ENCODE assay signal across 12 mouse cellular contexts in genomic region chr13:43132859-43133258, GRCm38 (mm10). TPM values are rescaled to one million over a fixed set of nuclear protein-coding genes. Genes with fewer than 3 reads are reported as not detected.
DNase-seq lines count a peak whose midpoint lies in the region; ATAC-seq and TF ChIP-seq lines count a peak whose summit lies in the region.
"Had no signal": no experiment of that assay in that cellular context is flagged by ENCODE, and none has a peak within 500 bp of the region (broad histone marks: within the 10 kb centered on the region; RNA-seq: fewer than 3 reads in every experiment).

No protein-coding gene starts in this region.

- WGBS in lung, postnatal 0 days: 53% methylated on average over 9 of the region's 9 CpGs
- WGBS in lung, adult 2 months: 63% methylated on average over 9 of the region's 9 CpGs
- 38% methylated on average over 9 of the region's 9 CpGs for WGBS in heart, postnatal 0 days
- 63% methylated on average over 9 of the region's 9 CpGs for WGBS in hindbrain, postnatal 0 days

- H3K36me3 ChIP-seq in lung, postnatal 0 days (ENCODE audit: insufficient read depth, low read length): no peaks in the 10 kb centered on the region
- H3K36me3 ChIP-seq in heart, postnatal 0 days (replicated peaks; ENCODE audit: control insufficient read depth, insufficient read depth, low read length): no peaks in the 10 kb centered on the region
- no peaks in the 10 kb centered on the region; the same call in 1 of the 2 replicates for H3K36me3 ChIP-seq in hindbrain, postnatal 0 days (ENCODE audit: insufficient read depth, low read length)
- H3K36me3 ChIP-seq: embryonic facial prominence, embryonic 12.5 days had no signal

- H3K9me3 ChIP-seq in lung, postnatal 0 days (ENCODE audit: low read length): no peaks in the 10 kb centered on the region
- H3K9me3 ChIP-seq in heart, postnatal 0 days (replicated peaks; ENCODE audit: control insufficient read depth, low read length): no peaks in the 10 kb centered on the region
- no peaks in the 10 kb centered on the region for H3K9me3 ChIP-seq in hindbrain, postnatal 0 days (ENCODE audit: low read length)
- H3K9me3 ChIP-seq: embryonic facial prominence, embryonic 12.5 days; neural tube, embryonic 12.5 days had no signal

- peak; percentile 34 for DNase-seq in lung, postnatal 0 days (ENCODE audit: low spot score)
- DNase-seq in lung, adult 2 months: no peak
- no peak for DNase-seq in heart, postnatal 0 days (ENCODE audit: low spot score)
- peak; percentile 40 to 48 for DNase-seq in kidney, adult 8-10 months
- DNase-seq in retina, postnatal 1 day: peak; percentile 44
- DNase-seq in left cerebral cortex, postnatal 36 days (ENCODE audit: low spot score in 2 of 2): no peak
- no peak for DNase-seq in hindbrain, postnatal 0 days (ENCODE audit: low spot score)
- DNase-seq: cerebellum, adult 2 months; layer of hippocampus, postnatal 36 days; liver had no signal

- no peak for TF ChIP-seq POLR2A in lung, adult 2 months (IDR thresholded peaks at IDR 0.05; ENCODE audit: borderline replicate concordance, extremely low read depth, low read depth, low read length)

- no peak overlapping the region for H3K4me3 ChIP-seq in lung, postnatal 0 days (ENCODE audit: low read depth, low read length)
- H3K4me3 ChIP-seq in lung, adult 2 months (replicated peaks; ENCODE audit: extremely low read depth, low read depth, low read length): no peak overlapping the region
- H3K4me3 ChIP-seq in heart, postnatal 0 days (ENCODE audit: low read depth, low read length): no peak overlapping the region
- H3K4me3 ChIP-seq in hindbrain, postnatal 0 days (ENCODE audit: low read length): no peak overlapping the region
- H3K4me3 ChIP-seq: embryonic facial prominence, embryonic 12.5 days; neural tube, embryonic 12.5 days had no signal

- H3K27me3 ChIP-seq in lung, postnatal 0 days (replicated peaks; ENCODE audit: insufficient read depth, low read length): no peaks in the 10 kb centered on the region
- H3K27me3 ChIP-seq in heart, postnatal 0 days (ENCODE audit: control insufficient read depth, insufficient read depth, low read length): no peaks in the 10 kb centered on the region
- H3K27me3 ChIP-seq in hindbrain, postnatal 0 days (ENCODE audit: insufficient read depth, low read length): no peaks in the 10 kb centered on the region
- H3K27me3 ChIP-seq: embryonic facial prominence, embryonic 12.5 days; neural tube, embryonic 12.5 days had no signal

- no peaks in the 10 kb centered on the region; the same call in 1 of the 2 replicates for H3K4me1 ChIP-seq in lung, postnatal 0 days (ENCODE audit: insufficient read depth, low read depth, low read length)
- peaks cover 3% of the 10 kb centered on the region for H3K4me1 ChIP-seq in lung, adult 2 months (ENCODE audit: control insufficient read depth, insufficient read depth, low read length)
- peaks cover 45% of the 10 kb centered on the region for H3K4me1 ChIP-seq in heart, postnatal 0 days (ENCODE audit: control insufficient read depth, insufficient read depth)
- H3K4me1 ChIP-seq in hindbrain, postnatal 0 days (ENCODE audit: insufficient read depth, low read length): no peaks in the 10 kb centered on the region
- H3K4me1 ChIP-seq: neural tube, embryonic 12.5 days had no signal

- intact Hi-C loops in left cerebral cortex, postnatal 36 days (cut with DNase I): no loop called here

- no peak overlapping the region for H3K4me2 ChIP-seq in lung, postnatal 0 days (replicated peaks; ENCODE audit: low read depth, low read length)
- H3K4me2 ChIP-seq in heart, postnatal 0 days (ENCODE audit: low read depth, low read length): no peak overlapping the region
- H3K4me2 ChIP-seq in hindbrain, postnatal 0 days (ENCODE audit: low read depth, low read length): no peak overlapping the region
- H3K4me2 ChIP-seq: embryonic facial prominence, embryonic 12.5 days; neural tube, embryonic 12.5 days had no signal

- no peak for TF ChIP-seq CTCF in lung, postnatal 0 days (IDR thresholded peaks at IDR 0.05)
- TF ChIP-seq CTCF in lung, adult 2 months (IDR thresholded peaks at IDR 0.05; ENCODE audit: insufficient read depth, low read length): no peak
- TF ChIP-seq CTCF in heart, postnatal 0 days (IDR thresholded peaks at IDR 0.05; ENCODE audit: low read depth): no peak
- TF ChIP-seq CTCF in hindbrain, postnatal 0 days (IDR thresholded peaks at IDR 0.05; ENCODE audit: low read depth): no peak

- H3K27ac ChIP-seq in lung, postnatal 0 days (ENCODE audit: low read length): no peak overlapping the region
- peak overlapping the region; percentile 98 for H3K27ac ChIP-seq in heart, postnatal 0 days (ENCODE audit: low read depth)
- H3K27ac ChIP-seq in hindbrain, postnatal 0 days: no peak overlapping the region
- H3K27ac ChIP-seq: embryonic facial prominence, embryonic 12.5 days; neural tube, embryonic 12.5 days had no signal

- TF ChIP-seq EP300 in lung, postnatal 0 days (IDR thresholded peaks at IDR 0.05): no peak
- TF ChIP-seq EP300 in heart, postnatal 0 days (IDR thresholded peaks at IDR 0.05; ENCODE audit: low read depth): no peak

- ATAC-seq in lung, postnatal 0 days: no peak
- ATAC-seq in heart, postnatal 0 days (ENCODE audit: insufficient read depth, low read depth): no peak
- no peak for ATAC-seq in hindbrain, postnatal 0 days

- no peak overlapping the region for H3K9ac ChIP-seq in lung, postnatal 0 days (replicated peaks; ENCODE audit: low read depth)
- no peak overlapping the region for H3K9ac ChIP-seq in heart, postnatal 0 days (replicated peaks; ENCODE audit: low read depth, low read length)
- H3K9ac ChIP-seq in hindbrain, postnatal 0 days (replicated peaks; ENCODE audit: low read length): no peak overlapping the region
- H3K9ac ChIP-seq: embryonic facial prominence, embryonic 12.5 days; neural tube, embryonic 12.5 days had no signal

RNA-seq across cellular contexts. Expression of gene Tbc1d7, which starts 38.4 kb away (rescaled TPM):
- polyA plus RNA-seq in lung, postnatal 0 days (2015; fragmentation: Nextera tagmentation; extraction: Ambion mirVana): 25.4 and 27.5 TPM in 2 replicates
- 8.1 and 16.5 TPM in 2 replicates for polyA plus RNA-seq in lung, adult 2 months (2012; rRNA removed)
- 14.8 and 32.9 TPM in 2 replicates for total RNA-seq in heart, postnatal 0 days (2014; rRNA removed; ENCODE audit: low replicate concordance)
- 70.5 and 73.4 TPM in 2 replicates for polyA plus RNA-seq in heart, postnatal 0 days (2015; fragmentation: Nextera tagmentation; extraction: Ambion mirVana)
- total RNA-seq in left cerebral cortex, postnatal 36 days (2021): 10 to 100 TPM; 30.7 to 32.9 TPM
- total RNA-seq in hindbrain, postnatal 0 days (2014; rRNA removed): 39.9 and 42.7 TPM in 2 replicates
- polyA plus RNA-seq in hindbrain, postnatal 0 days (2015; fragmentation: Nextera tagmentation; extraction: Ambion mirVana): 86.6 and 87.9 TPM in 2 replicates

Comparison
In these comparisons a context has a peak if more than half of its experiments do, and no peak if none do; other contexts are left out.
1. DNase-seq: peak in lung, postnatal 0 days (single experiment), kidney, adult 8-10 months (2 of 2) and retina, postnatal 1 day (single experiment); none in lung, adult 2 months (single experiment), heart, postnatal 0 days (single experiment), left cerebral cortex, postnatal 36 days (0 of 2) and hindbrain, postnatal 0 days (single experiment).